Mouse (Mus musculus): ENCODE measurements at regions not wholly inside any gene's neighbourhood (a gene's known extent, or its start where the extent isn't known, plus 50 kb on each side); places are given as distances from the start of the nearest gene placed in this dataset.

DNA sequence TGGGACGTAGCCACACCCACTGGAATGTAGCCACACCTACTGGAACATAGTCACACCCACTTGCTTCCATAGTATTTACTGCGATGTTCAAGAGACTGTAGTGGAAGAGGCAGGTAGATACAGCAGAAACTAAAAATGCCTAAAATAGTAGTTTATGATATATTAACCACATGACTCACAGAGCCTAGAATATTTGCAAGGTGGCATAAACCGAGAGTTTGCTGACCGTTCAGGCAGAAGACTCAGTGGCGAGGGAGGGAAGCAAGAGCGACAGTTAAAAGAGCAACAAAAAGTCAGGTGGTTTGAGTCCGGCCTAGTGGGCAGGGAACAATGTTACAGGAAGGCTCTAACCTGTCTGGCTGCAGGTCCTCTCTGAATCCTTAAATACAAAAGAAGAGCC is 50.6 kb upstream of the Ado start:
- no peak for DNase-seq

DNA sequence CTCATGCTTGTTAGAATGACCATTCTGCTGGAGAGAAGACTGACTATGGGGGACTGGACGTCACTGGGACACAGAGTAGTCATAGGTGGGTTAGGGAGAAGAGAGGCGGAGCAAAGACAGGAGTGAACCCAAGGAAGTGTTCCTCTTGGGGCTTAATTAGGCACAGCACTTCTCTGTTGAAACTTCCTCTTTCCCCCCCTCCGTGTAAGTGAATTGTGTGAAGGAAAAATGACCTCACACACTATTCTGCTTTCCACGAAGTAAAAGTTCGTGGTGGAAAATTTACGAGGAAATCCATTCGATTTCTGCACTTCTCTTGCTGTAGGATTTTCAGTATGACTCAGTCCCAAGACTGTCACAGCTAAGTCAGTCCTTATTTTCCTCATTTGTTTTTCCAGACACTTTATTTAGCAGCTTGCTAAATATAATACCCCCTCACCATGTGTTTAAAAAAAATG is 49.9 kb upstream of the Ado start:
- DNase-seq, result no peak
